ENCODE assay signal across 18 mouse cellular contexts in the genomic region with DNA sequence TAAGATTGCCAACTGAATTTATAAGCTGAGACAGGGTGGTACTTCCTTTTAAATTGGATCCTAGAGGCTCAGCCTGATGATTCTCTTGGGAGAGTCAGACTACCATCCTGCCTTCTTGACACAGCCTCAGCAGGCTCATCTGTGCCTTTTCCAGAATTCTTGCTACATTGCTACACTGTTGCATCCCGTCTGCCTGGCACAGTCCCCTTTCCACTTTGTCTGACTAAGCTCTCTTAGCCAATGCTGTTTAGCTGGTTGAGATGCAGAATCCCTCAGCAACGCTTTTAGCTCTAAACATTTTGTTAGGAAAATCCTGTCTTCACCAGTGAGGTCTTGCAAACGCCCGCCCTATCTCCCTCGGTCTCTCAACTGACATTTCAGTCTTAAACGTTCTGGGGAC.
DNase-seq lines count a peak whose midpoint lies in the region; ATAC-seq and TF ChIP-seq lines count a peak whose summit lies in the region.
"Had no signal": no experiment of that assay in that cellular context is flagged by ENCODE, and none has a peak within 500 bp of the region (broad histone marks: within the 10 kb centered on the region; RNA-seq: fewer than 3 reads in every experiment).

No protein-coding gene starts in this region.

- ATAC-seq in activated CD4-positive, CD25-positive, alpha-beta regulatory T cell, adult 4 months, result no peak
- ATAC-seq: forebrain, embryonic 16.5 days; intestine, embryonic 16.5 days had no signal

- no peak for TF ChIP-seq CTCF in layer of hippocampus, adult 2 months (conservative IDR thresholded peaks at IDR 0.05)

- peak; percentile 17 for DNase-seq in adrenal gland, adult 2 months
- no peak for DNase-seq in adrenal gland, postnatal 10 days
- peak in 1 of 2 experiments; percentile 29 for DNase-seq in layer of hippocampus, adult 2 months (ENCODE audit: low spot score in 2 of 2)
- DNase-seq in layer of hippocampus, adult 9-10 months (ENCODE audit: low spot score), result no peak
- peak; percentile 46 for DNase-seq in testis, postnatal 14 days (ENCODE audit: low spot score)
- no peak for DNase-seq in testis, postnatal 10 days (ENCODE audit: low spot score)
- DNase-seq: adrenal gland, postnatal 25 days; cerebellum, adult 2 months; gastrocnemius, postnatal 14 days; heart, adult 2 months; heart, postnatal 14 days had no signal

- H3K27ac ChIP-seq in layer of hippocampus, adult 2 months, result peak overlapping the region; percentile 77
- H3K27ac ChIP-seq: embryonic facial prominence, embryonic 15.5 days; heart, adult 2 months; heart, embryonic 15.5 days; hindbrain, embryonic 13.5 days had no signal

- H3K4me3 ChIP-seq in layer of hippocampus, adult 2 months, result no peak overlapping the region
- H3K4me3 ChIP-seq: embryonic facial prominence, embryonic 15.5 days; erythroblast, embryonic 14.5 days; heart, adult 2 months; heart, embryonic 15.5 days; hindbrain, embryonic 13.5 days had no signal

Comparison
In these comparisons a context has a peak if more than half of its experiments do, and no peak if none do; other contexts are left out.
1. DNase-seq: peak in adrenal gland, adult 2 months (single experiment) and testis, postnatal 14 days (single experiment); none in adrenal gland, postnatal 10 days (single experiment), layer of hippocampus, adult 9-10 months (single experiment) and testis, postnatal 10 days (single experiment).